Mouse (Mus musculus) naive thymus-derived CD4-positive, alpha-beta T cell, adult 2 months (primary cell): Measurements from ENCODE around the gene Fam214a.
A peak's percentile ranks its signal among the peaks of the same experiment; 100 is the strongest.

Experiments
- DNase-seq: peaks from one replicate; pipeline ENCODE4 v3.0.0-alpha.2; 2011; ENCODE audit warnings: low read depth

Fam214a gene

GRCm38 (mm10) chr9:75032408-75032807, 79.7 kb downstream of the Fam214a start:
- DNase-seq = no peak

- peak; percentile 58 for DNase-seq
Observed at GRCm38 (mm10) chr9:75033141-75033540, 80.5 kb downstream of the Fam214a start.

- no peak for DNase-seq
Observed at GRCm38 (mm10) chr9:75034691-75035090, 82.0 kb downstream of the Fam214a start.

- DNase-seq = no peak
Observed at GRCm38 (mm10) chr9:75035944-75036343, 83.3 kb downstream of the Fam214a start.

GRCm38 (mm10) chr9:75037451-75038356, 85.0 kb downstream of the Fam214a start, which contains the start of gene Arpp19:
Arpp19 (plus strand) TSS chr9:75037614.
- DNase-seq = peak; percentile 85

GRCm38 (mm10) chr9:75038357-75038688, 85.6 kb downstream of the Fam214a start:
- peak; percentile 18 for DNase-seq

GRCm38 (mm10) chr9:75040566-75040965, 87.9 kb downstream of the Fam214a start:
- DNase-seq = no peak

GRCm38 (mm10) chr9:75041840-75042525, 89.3 kb downstream of the Fam214a start:
- no peak for DNase-seq

- no peak for DNase-seq
Observed at GRCm38 (mm10) chr9:75043191-75043590, 90.5 kb downstream of the Fam214a start.

- DNase-seq = no peak
Observed at GRCm38 (mm10) chr9:75047079-75047478, 94.4 kb downstream of the Fam214a start.

GRCm38 (mm10) chr9:75049100-75049499, 96.4 kb downstream of the Fam214a start:
- no peak for DNase-seq

- DNase-seq = peak; percentile 83
Observed at GRCm38 (mm10) chr9:75050003-75050402, 97.3 kb downstream of the Fam214a start.

- DNase-seq = no peak
Observed at GRCm38 (mm10) chr9:75051841-75052240, 99.2 kb downstream of the Fam214a start.

GRCm38 (mm10) chr9:75055046-75055445, 102.4 kb downstream of the Fam214a start:
- DNase-seq = no peak

- DNase-seq = no peak
Observed at GRCm38 (mm10) chr9:75064678-75065331, 112.1 kb downstream of the Fam214a start.

GRCm38 (mm10) chr9:75070457-75071028, 117.9 kb downstream of the Fam214a start, which contains the start of gene Myo5a:
Myo5a (plus strand) TSS chr9:75071015.
- DNase-seq = no peak

- peak; percentile 86 for DNase-seq
Observed at GRCm38 (mm10) chr9:75071029-75071705, 118.5 kb downstream of the Fam214a start.

- peak; percentile 55 for DNase-seq
Observed at GRCm38 (mm10) chr9:75071706-75072192, 119.1 kb downstream of the Fam214a start.

GRCm38 (mm10) chr9:75072361-75072760, 119.7 kb downstream of the Fam214a start:
- DNase-seq = no peak

GRCm38 (mm10) chr9:75077191-75077590, 124.5 kb downstream of the Fam214a start:
- DNase-seq = no peak
